Mouse (Mus musculus): ENCODE results near the gene Lta. TPM values are rescaled to one million over a fixed set of nuclear protein-coding genes. Genes with fewer than 3 reads are reported as not detected.

The Lta gene
- total and polyA plus RNA-seq, 2 experiments, result not detected

DNA sequence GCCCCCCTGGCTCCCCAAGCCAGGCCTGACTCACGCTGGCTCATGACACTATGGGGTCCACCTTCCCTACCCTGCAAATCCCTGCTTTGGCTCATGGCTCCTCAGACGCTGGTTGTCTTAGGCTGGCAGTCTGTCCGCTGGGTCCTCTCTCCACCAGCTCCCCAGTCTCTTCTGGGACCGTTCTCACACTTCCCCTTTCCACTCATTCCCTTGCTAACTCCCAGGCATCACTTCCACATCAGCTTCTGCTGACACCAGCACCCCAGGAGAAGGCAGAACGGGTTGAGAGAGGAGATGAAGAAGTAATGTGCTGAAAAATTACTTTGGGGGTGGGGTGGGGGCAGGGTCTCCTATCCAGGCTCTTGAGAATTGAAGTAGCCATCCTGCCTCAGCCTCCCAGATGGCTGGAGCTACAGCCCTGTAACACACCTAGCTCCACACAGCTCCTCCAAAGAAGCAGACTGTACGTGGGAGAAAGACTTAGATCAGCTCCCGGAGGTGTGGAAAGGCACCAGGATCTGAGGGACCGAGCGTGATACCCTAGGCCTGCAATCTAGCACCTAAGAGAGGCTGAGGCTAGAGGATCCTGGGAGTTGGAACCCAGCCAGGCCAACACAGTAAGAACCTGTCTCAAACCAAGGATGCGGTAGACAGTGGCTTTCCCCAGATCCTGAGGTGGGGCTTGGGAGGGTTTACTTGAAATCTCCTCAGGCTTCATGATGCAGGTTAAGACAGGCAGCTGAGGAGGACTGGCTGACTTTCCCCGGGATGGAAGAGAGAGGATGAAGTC, 32.5 kb downstream of the Lta start:
- H3K9ac ChIP-seq (ENCODE audit: low read depth, low read length), result peak overlapping the region; percentile 70
- H3K4me1 ChIP-seq (ENCODE audit: control insufficient read depth, insufficient read depth, low read length), result no peaks in the 10 kb centered on the region
- 78% methylated on average over 11 of the region's 11 CpGs for WGBS
- H3K79me2 ChIP-seq (ENCODE audit: control insufficient read depth, insufficient read depth, low read length), result no peaks in the 10 kb centered on the region
- no peak for DNase-seq (ENCODE audit: extremely low read depth, low read depth, low spot score)
- peak overlapping the region; percentile 61 for H3K4me3 ChIP-seq (ENCODE audit: insufficient read depth, low read depth, low read length)
- TF ChIP-seq CTCF (IDR thresholded peaks at IDR 0.05; ENCODE audit: low read depth, low read length) (no peak), POLR2A (IDR thresholded peaks at IDR 0.05; ENCODE audit: extremely low read depth, insufficient read depth, low read length) (no peak)
- H3K27me3 ChIP-seq (ENCODE audit: control insufficient read depth, insufficient read depth, low read length), result no peaks in the 10 kb centered on the region
- no peaks in the 10 kb centered on the region for H3K36me3 ChIP-seq (ENCODE audit: control insufficient read depth, insufficient read depth, low read length)
- H3K27ac ChIP-seq (replicated peaks; ENCODE audit: insufficient read depth, low read depth, low read length), result peak overlapping the region; percentile 64

- Histone ChIP-seq H3K79me2 (ENCODE audit: control insufficient read depth, insufficient read depth, low read length) (peaks cover 9% of the 10 kb centered on the region; the same call in 1 of the 2 replicates), H3K27me3 (ENCODE audit: control insufficient read depth, insufficient read depth, low read length) (no peaks in the 10 kb centered on the region), H3K9ac (ENCODE audit: low read depth, low read length) (no peak overlapping the region), H3K36me3 (ENCODE audit: control insufficient read depth, insufficient read depth, low read length) (no peaks in the 10 kb centered on the region), H3K4me1 (ENCODE audit: control insufficient read depth, insufficient read depth, low read length) (peaks cover 3% of the 10 kb centered on the region), H3K27ac (replicated peaks; ENCODE audit: insufficient read depth, low read depth, low read length) (no peak overlapping the region), H3K4me3 (ENCODE audit: insufficient read depth, low read depth, low read length) (no peak overlapping the region)
- DNase-seq (ENCODE audit: extremely low read depth, low read depth, low spot score), result peak; percentile 57
- TF ChIP-seq POLR2A (IDR thresholded peaks at IDR 0.05; ENCODE audit: extremely low read depth, insufficient read depth, low read length) (no peak), CTCF (IDR thresholded peaks at IDR 0.05; ENCODE audit: low read depth, low read length) (no peak)
- WGBS, result 18% methylated on average over 4 of the region's 4 CpGs
These were observed 36.5 kb downstream of the Lta start for GRCm38 (mm10) chr17:35168541-35169207.

GRCm38 (mm10) chr17:35167794-35168193, 37.4 kb downstream of the Lta start:
- Histone ChIP-seq H3K79me2 (ENCODE audit: control insufficient read depth, insufficient read depth, low read length) (peaks cover 12% of the 10 kb centered on the region; the same call in 1 of the 2 replicates), H3K4me1 (ENCODE audit: control insufficient read depth, insufficient read depth, low read length) (peaks cover 5% of the 10 kb centered on the region), H3K9ac (ENCODE audit: low read depth, low read length) (no peak overlapping the region), H3K27me3 (ENCODE audit: control insufficient read depth, insufficient read depth, low read length) (no peaks in the 10 kb centered on the region), H3K27ac (replicated peaks; ENCODE audit: insufficient read depth, low read depth, low read length) (no peak overlapping the region), H3K4me3 (ENCODE audit: insufficient read depth, low read depth, low read length) (no peak overlapping the region), H3K36me3 (ENCODE audit: control insufficient read depth, insufficient read depth, low read length) (no peaks in the 10 kb centered on the region)
- 84% methylated on average over 7 of the region's 7 CpGs for WGBS
- no peak for DNase-seq (ENCODE audit: extremely low read depth, low read depth, low spot score)
- no peak for TF ChIP-seq POLR2A (IDR thresholded peaks at IDR 0.05; ENCODE audit: extremely low read depth, insufficient read depth, low read length)
- no peak for TF ChIP-seq CTCF (IDR thresholded peaks at IDR 0.05; ENCODE audit: low read depth, low read length)

DNA sequence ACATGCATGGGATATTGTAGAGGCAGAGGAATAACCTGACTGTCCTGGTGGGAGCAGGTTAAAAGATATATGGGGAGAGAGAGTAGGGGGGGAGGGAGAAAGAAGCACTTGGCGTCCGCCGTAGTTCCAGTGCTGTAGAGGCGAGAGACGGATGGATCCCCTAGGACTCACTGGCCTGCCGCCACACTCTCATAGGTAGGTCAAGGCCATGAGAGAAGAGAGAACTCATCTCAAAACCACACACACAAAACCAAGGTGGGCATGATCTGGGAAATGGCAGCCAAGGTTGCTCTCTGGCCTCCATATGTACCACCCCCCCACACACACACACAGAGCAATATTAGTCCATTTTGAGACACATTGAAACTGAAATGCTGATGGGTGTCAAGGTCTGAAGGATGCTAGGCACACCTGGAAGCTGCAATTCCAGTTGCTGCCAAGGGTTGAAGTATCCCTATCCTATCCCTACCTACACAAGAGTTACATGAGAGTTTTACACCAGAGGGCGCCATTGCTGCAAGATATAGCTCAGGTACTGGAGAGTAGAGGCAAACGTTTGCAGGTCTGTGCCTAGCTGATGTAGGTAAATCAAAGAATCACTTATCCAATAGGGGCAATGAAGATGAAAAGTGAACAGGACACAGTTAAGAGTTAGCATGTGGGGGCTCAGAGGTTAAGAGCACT, 38.7 kb downstream of the Lta start:
- TF ChIP-seq CTCF (IDR thresholded peaks at IDR 0.05; ENCODE audit: low read depth, low read length), result peak; percentile 50; the same call in 1 of the 2 replicates
- TF ChIP-seq POLR2A (IDR thresholded peaks at IDR 0.05; ENCODE audit: extremely low read depth, insufficient read depth, low read length), result no peak
- Histone ChIP-seq H3K4me3 (ENCODE audit: insufficient read depth, low read depth, low read length) (no peak overlapping the region), H3K27me3 (ENCODE audit: control insufficient read depth, insufficient read depth, low read length) (no peaks in the 10 kb centered on the region)

DNA sequence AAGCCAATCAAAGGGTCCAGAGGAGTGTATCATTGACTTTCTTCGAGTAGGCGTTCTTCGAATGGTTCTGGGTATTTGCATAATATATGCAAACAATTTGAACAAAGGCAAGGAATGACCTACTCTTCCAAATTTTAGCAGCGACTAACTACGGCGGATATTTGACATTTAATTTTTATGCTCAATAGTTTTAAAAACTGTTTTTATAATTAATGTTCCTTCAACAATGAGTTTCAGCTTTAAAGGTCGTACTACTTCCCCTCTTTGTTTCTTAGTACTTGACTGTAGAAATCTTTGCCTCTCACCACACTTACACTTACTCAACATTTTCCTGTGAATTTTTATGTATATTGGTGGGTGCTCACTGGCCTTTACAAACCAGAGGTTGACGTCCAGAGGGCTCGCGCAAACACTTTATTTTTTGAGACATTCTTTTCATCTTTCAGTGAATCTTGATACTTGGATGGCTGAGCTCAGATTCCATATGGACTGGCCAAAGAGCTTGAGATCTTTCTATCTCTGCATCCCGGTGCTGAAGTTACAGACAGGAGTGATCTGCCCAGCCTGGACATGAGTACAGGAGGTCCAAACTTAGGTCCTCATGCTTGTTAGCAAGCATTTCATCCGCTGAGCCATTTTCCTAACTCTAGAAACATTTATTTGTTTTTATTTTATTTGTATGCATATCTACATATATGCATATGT, 39.5 kb downstream of the Lta start:
- 26% methylated on average over 12 of the region's 12 CpGs for WGBS
- peaks cover 26% of the 10 kb centered on the region for H3K79me2 ChIP-seq (ENCODE audit: control insufficient read depth, insufficient read depth, low read length)
- H3K4me3 ChIP-seq (ENCODE audit: insufficient read depth, low read depth, low read length), result no peak overlapping the region; the same call in 1 of the 2 replicates
- no peak for TF ChIP-seq CTCF (IDR thresholded peaks at IDR 0.05; ENCODE audit: low read depth, low read length)
- TF ChIP-seq POLR2A (IDR thresholded peaks at IDR 0.05; ENCODE audit: extremely low read depth, insufficient read depth, low read length), result no peak
- no peak for DNase-seq (ENCODE audit: extremely low read depth, low read depth, low spot score)
- no peaks in the 10 kb centered on the region for H3K27me3 ChIP-seq (ENCODE audit: control insufficient read depth, insufficient read depth, low read length)
- no peak overlapping the region for H3K9ac ChIP-seq (ENCODE audit: low read depth, low read length)
- no peak overlapping the region for H3K27ac ChIP-seq (replicated peaks; ENCODE audit: insufficient read depth, low read depth, low read length)
- H3K36me3 ChIP-seq (ENCODE audit: control insufficient read depth, insufficient read depth, low read length), result peaks cover 13% of the 10 kb centered on the region
- H3K4me1 ChIP-seq (ENCODE audit: control insufficient read depth, insufficient read depth, low read length), result peaks cover 5% of the 10 kb centered on the region

More for the DNA sequence above, 38.7 kb downstream of the Lta start:
- peak; percentile 64 for DNase-seq (ENCODE audit: extremely low read depth, low read depth, low spot score)
- Histone ChIP-seq H3K9ac (ENCODE audit: low read depth, low read length) (no peak overlapping the region), H3K4me1 (ENCODE audit: control insufficient read depth, insufficient read depth, low read length) (peaks cover 5% of the 10 kb centered on the region), H3K36me3 (ENCODE audit: control insufficient read depth, insufficient read depth, low read length) (peaks cover 6% of the 10 kb centered on the region), H3K27ac (replicated peaks; ENCODE audit: insufficient read depth, low read depth, low read length) (no peak overlapping the region), H3K79me2 (ENCODE audit: control insufficient read depth, insufficient read depth, low read length) (peaks cover 22% of the 10 kb centered on the region)
- WGBS, result 77% methylated on average over 8 of the region's 8 CpGs

Data from liver, adult 2 months (tissue).